Mouse (Mus musculus): ENCODE measurements around the gene Nubpl.
"Not testable (repeated sequence)": the region's sequence is repeated elsewhere in the genome, so short reads cannot be mapped to it uniquely, and the experiment has no call there.

GRCm38 (mm10) chr12:52079296-52079695, 18.2 kb upstream of the Nubpl start:
- TF ChIP-seq ZNF384 (IDR thresholded peaks at IDR 0.05; ENCODE audit: low read depth, low read length); CHD2 (IDR thresholded peaks at IDR 0.05; ENCODE audit: low read depth, low read length); HCFC1 (IDR thresholded peaks at IDR 0.05; ENCODE audit: borderline replicate concordance, insufficient read depth, low read length); ZC3H11A (IDR thresholded peaks at IDR 0.05; ENCODE audit: borderline replicate concordance, low read depth, low read length); MAFK (IDR thresholded peaks at IDR 0.05; ENCODE audit: insufficient read depth, low read depth, low read length): not testable (repeated sequence)
